Mouse (Mus musculus): Measurements from ENCODE around the gene Gstz1. TPM values are rescaled to one million over a fixed set of nuclear protein-coding genes. Genes with fewer than 3 reads are reported as not detected.

Gene Gstz1
- polyA plus RNA-seq, 1 experiment from 2014 or later, result 23.6 TPM

DNA sequence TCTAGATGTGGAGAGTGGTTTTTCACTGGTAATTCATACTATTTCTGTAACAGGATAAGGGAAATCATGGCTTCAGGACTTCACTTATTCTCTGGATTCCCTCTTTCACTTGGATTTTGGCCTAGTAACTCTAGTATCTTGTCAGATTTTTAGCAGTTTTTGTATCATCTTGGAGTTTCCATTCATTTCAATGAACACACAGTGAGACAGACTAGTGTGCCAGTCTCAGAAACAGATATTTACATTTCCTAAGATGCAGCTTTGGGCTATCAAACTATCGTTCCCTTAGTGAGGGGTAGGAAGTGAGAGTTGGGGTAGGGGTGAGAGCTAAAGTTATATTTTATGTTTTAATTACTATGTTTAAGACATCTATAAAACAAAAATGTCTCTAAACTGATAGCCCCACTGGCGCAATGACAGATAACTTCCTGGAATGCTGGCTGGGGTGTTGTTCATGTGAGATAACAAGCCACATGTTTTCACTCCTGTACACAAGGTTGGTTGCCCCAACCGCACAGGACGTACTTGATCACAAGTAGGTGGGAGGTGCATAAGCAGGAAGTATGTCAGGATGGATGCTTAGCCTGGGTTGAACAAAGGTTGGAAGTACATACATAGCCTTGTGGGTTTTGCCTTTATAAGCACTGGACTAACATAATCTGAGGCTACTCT, 24.9 kb upstream of the Gstz1 start:
- Histone ChIP-seq H3K4me1 (replicated peaks; ENCODE audit: control insufficient read depth, insufficient read depth) (no peaks in the 10 kb centered on the region), H3K4me3 (ENCODE audit: low read depth, low read length) (no peak overlapping the region), H3K9me3 (ENCODE audit: control insufficient read depth, low read length) (no peaks in the 10 kb centered on the region), H3K27me3 (ENCODE audit: control insufficient read depth, insufficient read depth, low read length) (no peaks in the 10 kb centered on the region), H3K9ac (ENCODE audit: low read length) (no peak overlapping the region), H3K36me3 (ENCODE audit: control insufficient read depth, insufficient read depth, low read length) (peaks cover 3% of the 10 kb centered on the region; the same call in 1 of the 2 replicates), H3K4me2 (replicated peaks; ENCODE audit: low read depth) (no peak overlapping the region), H3K27ac (replicated peaks) (no peak overlapping the region)
- no peak for ATAC-seq (ENCODE audit: low FRiP score, low TSS enrichment)
- no peak for DNase-seq (ENCODE audit: low spot score)
- WGBS, result 88% methylated on average over 4 of the region's 4 CpGs
- TF ChIP-seq EP300 (optimal IDR thresholded peaks at IDR 0.05) (no peak), CTCF (IDR thresholded peaks at IDR 0.05; ENCODE audit: low read depth) (no peak)

DNA sequence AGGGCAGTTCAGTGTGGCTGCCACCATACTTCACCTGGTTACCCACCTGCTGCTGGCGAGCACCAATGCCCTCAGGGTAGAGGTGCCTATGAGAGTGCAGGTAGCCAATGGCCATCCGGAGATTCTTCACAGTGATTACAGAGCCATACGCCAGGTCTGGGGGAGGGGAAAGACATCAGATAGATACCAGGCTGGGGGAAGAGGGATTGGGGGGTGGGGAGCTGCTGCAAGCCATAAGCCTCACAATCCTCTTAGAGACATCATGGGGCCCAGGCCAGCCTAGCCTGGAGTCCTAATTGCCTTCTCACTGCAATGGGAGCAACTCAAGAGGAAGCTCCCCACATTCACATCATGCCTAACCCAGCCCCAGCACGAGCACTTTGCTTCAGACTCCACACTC, 19.7 kb upstream of the Gstz1 start:
- no peak for TF ChIP-seq CTCF (IDR thresholded peaks at IDR 0.05; ENCODE audit: low read depth)
- Histone ChIP-seq H3K9me3 (ENCODE audit: control insufficient read depth, low read length) (no peaks in the 10 kb centered on the region), H3K27ac (replicated peaks) (no peak overlapping the region), H3K9ac (ENCODE audit: low read length) (no peak overlapping the region), H3K27me3 (ENCODE audit: control insufficient read depth, insufficient read depth, low read length) (no peaks in the 10 kb centered on the region), H3K4me2 (replicated peaks; ENCODE audit: low read depth) (no peak overlapping the region), H3K4me1 (replicated peaks; ENCODE audit: control insufficient read depth, insufficient read depth) (no peaks in the 10 kb centered on the region), H3K36me3 (ENCODE audit: control insufficient read depth, insufficient read depth, low read length) (peaks cover 3% of the 10 kb centered on the region; the same call in 1 of the 2 replicates), H3K4me3 (ENCODE audit: low read depth, low read length) (no peak overlapping the region)
- ATAC-seq (ENCODE audit: low FRiP score, low TSS enrichment) (no peak), DNase-seq (ENCODE audit: low spot score) (no peak)
- 84% methylated on average over 4 of the region's 4 CpGs for WGBS

DNA sequence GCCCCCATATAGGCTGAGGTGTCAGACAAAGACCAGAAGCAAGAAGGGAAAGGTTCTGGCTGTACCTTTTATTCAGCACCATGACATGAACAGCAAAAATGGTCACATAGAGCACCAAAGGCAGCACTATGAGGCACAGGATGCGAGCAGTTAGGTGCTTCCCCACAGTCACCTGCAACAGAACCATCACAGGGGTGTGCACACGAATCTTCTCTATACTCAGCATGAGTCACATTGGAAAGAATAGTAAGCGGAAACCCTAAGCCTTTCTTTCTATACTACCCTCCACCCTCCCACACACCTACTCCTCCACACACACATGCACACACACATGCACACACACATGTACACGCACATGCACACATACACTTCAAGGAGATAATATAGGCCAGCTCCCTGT, 16.7 kb upstream of the Gstz1 start:
- H3K27me3 ChIP-seq (ENCODE audit: control insufficient read depth, insufficient read depth, low read length), result no peaks in the 10 kb centered on the region
- no peak overlapping the region for H3K9ac ChIP-seq (ENCODE audit: low read length)
- H3K4me2 ChIP-seq (replicated peaks; ENCODE audit: low read depth), result no peak overlapping the region
- no peaks in the 10 kb centered on the region for H3K4me1 ChIP-seq (replicated peaks; ENCODE audit: control insufficient read depth, insufficient read depth)
- no peak for DNase-seq (ENCODE audit: low spot score)
- no peaks in the 10 kb centered on the region for H3K36me3 ChIP-seq (ENCODE audit: control insufficient read depth, insufficient read depth, low read length)
- no peak overlapping the region for H3K27ac ChIP-seq (replicated peaks)
- ATAC-seq (ENCODE audit: low FRiP score, low TSS enrichment), result no peak; the same call in 1 of the 2 replicates
- TF ChIP-seq EP300 (optimal IDR thresholded peaks at IDR 0.05), result no peak
- 80% methylated on average over 4 of the region's 4 CpGs for WGBS
- H3K4me3 ChIP-seq (ENCODE audit: low read depth, low read length), result no peak overlapping the region
- H3K9me3 ChIP-seq (ENCODE audit: control insufficient read depth, low read length), result no peaks in the 10 kb centered on the region

DNA sequence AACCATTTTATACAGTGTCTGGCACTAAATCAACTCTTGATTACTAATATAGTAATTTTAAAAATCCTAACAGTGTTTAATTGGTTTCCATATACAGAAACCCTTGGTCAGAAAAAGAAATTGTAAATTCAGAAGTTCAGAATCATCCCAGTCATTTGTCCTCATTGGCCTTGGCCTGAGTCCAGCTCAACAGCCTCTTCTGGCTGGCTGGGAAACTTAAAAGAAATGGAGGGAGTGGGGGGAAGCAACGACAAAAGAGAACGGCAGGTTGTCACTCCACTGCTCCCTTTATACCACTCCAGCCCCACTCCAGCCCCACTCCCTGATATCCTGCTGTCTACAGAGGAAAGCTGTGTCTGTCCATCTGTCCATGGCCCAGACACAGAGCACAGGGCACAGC, 15.8 kb upstream of the Gstz1 start:
- H3K4me3 ChIP-seq (ENCODE audit: low read depth, low read length), result no peak overlapping the region
- no peak overlapping the region for H3K4me2 ChIP-seq (replicated peaks; ENCODE audit: low read depth)
- H3K27ac ChIP-seq (replicated peaks), result no peak overlapping the region
- no peak overlapping the region for H3K9ac ChIP-seq (ENCODE audit: low read length)
- 66% methylated on average over 2 of the region's 2 CpGs for WGBS
- ATAC-seq (ENCODE audit: low FRiP score, low TSS enrichment) (no peak), DNase-seq (ENCODE audit: low spot score) (no peak)
- no peak for TF ChIP-seq EP300 (optimal IDR thresholded peaks at IDR 0.05)
- no peak for TF ChIP-seq CTCF (IDR thresholded peaks at IDR 0.05; ENCODE audit: low read depth)
- no peaks in the 10 kb centered on the region for H3K36me3 ChIP-seq (ENCODE audit: control insufficient read depth, insufficient read depth, low read length)
- H3K27me3 ChIP-seq (ENCODE audit: control insufficient read depth, insufficient read depth, low read length), result no peaks in the 10 kb centered on the region
- H3K4me1 ChIP-seq (replicated peaks; ENCODE audit: control insufficient read depth, insufficient read depth), result no peaks in the 10 kb centered on the region
- H3K9me3 ChIP-seq (ENCODE audit: control insufficient read depth, low read length), result no peaks in the 10 kb centered on the region

DNA sequence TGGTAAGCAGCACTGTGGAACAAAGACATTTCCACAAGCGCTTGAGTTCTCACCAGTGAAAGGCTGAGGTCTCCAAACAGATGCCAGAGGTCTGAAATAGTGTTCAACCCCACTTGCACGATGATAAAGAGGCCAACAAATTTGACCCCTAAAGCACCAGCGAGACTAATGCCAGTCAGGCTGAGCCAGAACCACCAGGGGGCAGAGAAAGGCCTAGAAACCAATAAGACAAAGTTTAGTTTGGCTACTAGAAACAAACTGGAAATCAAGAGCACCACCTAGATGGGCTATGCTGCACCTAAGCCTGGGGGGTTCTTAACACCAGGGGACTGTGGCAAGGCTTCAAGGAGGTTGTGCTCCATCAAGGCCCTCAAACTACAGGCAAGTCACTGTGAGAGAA, 15.3 kb upstream of the Gstz1 start:
- no peak overlapping the region for H3K9ac ChIP-seq (ENCODE audit: low read length)
- TF ChIP-seq CTCF (IDR thresholded peaks at IDR 0.05; ENCODE audit: low read depth), result peak; percentile 71
- TF ChIP-seq EP300 (optimal IDR thresholded peaks at IDR 0.05), result no peak
- no peak overlapping the region for H3K4me2 ChIP-seq (replicated peaks; ENCODE audit: low read depth)
- H3K4me3 ChIP-seq (ENCODE audit: low read depth, low read length), result no peak overlapping the region
- H3K36me3 ChIP-seq (ENCODE audit: control insufficient read depth, insufficient read depth, low read length), result no peaks in the 10 kb centered on the region
- 60% methylated on average over 3 of the region's 3 CpGs for WGBS
- no peaks in the 10 kb centered on the region for H3K9me3 ChIP-seq (ENCODE audit: control insufficient read depth, low read length)
- no peaks in the 10 kb centered on the region for H3K27me3 ChIP-seq (ENCODE audit: control insufficient read depth, insufficient read depth, low read length)
- ATAC-seq (ENCODE audit: low FRiP score, low TSS enrichment), result no peak
- DNase-seq (ENCODE audit: low spot score), result peak; percentile 43
- no peak overlapping the region for H3K27ac ChIP-seq (replicated peaks)
- H3K4me1 ChIP-seq (replicated peaks; ENCODE audit: control insufficient read depth, insufficient read depth), result no peaks in the 10 kb centered on the region

DNA sequence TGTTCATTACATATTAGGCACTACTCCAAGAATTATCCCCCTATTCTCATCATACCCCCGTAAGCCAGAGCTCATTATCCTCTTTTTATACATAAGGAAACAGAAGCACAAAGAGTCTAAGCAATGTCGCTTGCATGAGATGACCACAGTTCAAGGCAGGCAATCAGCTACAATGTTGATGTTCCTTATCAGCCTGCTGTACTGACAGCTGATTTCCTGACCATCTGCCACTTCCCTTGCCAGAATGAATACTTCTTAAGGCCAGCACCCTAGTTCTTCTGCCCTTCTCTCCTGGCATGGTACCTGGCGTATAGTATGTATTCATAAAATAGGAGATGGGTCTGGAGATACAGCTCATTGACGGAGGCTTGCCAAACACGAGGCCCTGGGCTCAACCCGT, 14.8 kb upstream of the Gstz1 start:
- Histone ChIP-seq H3K27me3 (ENCODE audit: control insufficient read depth, insufficient read depth, low read length) (no peaks in the 10 kb centered on the region), H3K9me3 (ENCODE audit: control insufficient read depth, low read length) (no peaks in the 10 kb centered on the region), H3K27ac (replicated peaks) (no peak overlapping the region), H3K9ac (ENCODE audit: low read length) (no peak overlapping the region), H3K4me3 (ENCODE audit: low read depth, low read length) (no peak overlapping the region), H3K36me3 (ENCODE audit: control insufficient read depth, insufficient read depth, low read length) (no peaks in the 10 kb centered on the region), H3K4me1 (replicated peaks; ENCODE audit: control insufficient read depth, insufficient read depth) (no peaks in the 10 kb centered on the region), H3K4me2 (replicated peaks; ENCODE audit: low read depth) (no peak overlapping the region)
- DNase-seq (ENCODE audit: low spot score), result no peak
- 83% methylated on average over 6 of the region's 6 CpGs for WGBS
- no peak for ATAC-seq (ENCODE audit: low FRiP score, low TSS enrichment)
- no peak for TF ChIP-seq CTCF (IDR thresholded peaks at IDR 0.05; ENCODE audit: low read depth)
- no peak for TF ChIP-seq EP300 (optimal IDR thresholded peaks at IDR 0.05)

Measured in stomach, postnatal 0 days (tissue).